In genomic region chr12:87856067-87856466, GRCm38 (mm10) we compare ENCODE assay signal across 23 mouse cellular contexts. TPM values are rescaled to one million over a fixed set of nuclear protein-coding genes. Genes with fewer than 3 reads are reported as not detected.
DNase-seq lines count a peak whose midpoint lies in the region; ATAC-seq and TF ChIP-seq lines count a peak whose summit lies in the region.
"Not testable (repeated sequence)": the region's sequence is repeated elsewhere in the genome, so short reads cannot be mapped to it uniquely, and the experiment has no call there.
"Had no signal": no experiment of that assay in that cellular context is flagged by ENCODE, and none has a peak within 500 bp of the region (broad histone marks: within the 10 kb centered on the region; RNA-seq: fewer than 3 reads in every experiment).

No protein-coding gene starts in this region.

- not testable (repeated sequence) for H3K9ac ChIP-seq in MEL (ENCODE audit: control insufficient read depth, low read depth, low read length, poor library complexity, severe bottlenecking); limb, embryonic 12.5 days (replicated peaks); limb, embryonic 15.5 days; stomach, embryonic 16.5 days (ENCODE audit: low read length)

- TF ChIP-seq CTCF in G1E (IDR thresholded peaks at IDR 0.05; ENCODE audit: low read depth, low read length); MEL (IDR thresholded peaks at IDR 0.05 in 2 of 3, conservative IDR thresholded peaks at IDR 0.05 in 1 of 3; ENCODE audit: control insufficient read depth in 1 of 3, insufficient read depth in 1 of 3, low read depth in 2 of 3, low read length in 3 of 3, poor library complexity in 1 of 3, severe bottlenecking in 1 of 3): not testable (repeated sequence)

- H3K9me3 ChIP-seq in G1E (replicated peaks); MEL (replicated peaks; ENCODE audit: insufficient read depth, low read length); limb, embryonic 12.5 days; limb, embryonic 15.5 days; stomach, embryonic 16.5 days (replicated peaks; ENCODE audit: control insufficient read depth, low read length): not testable (repeated sequence)

- TF ChIP-seq POLR2A in MEL (IDR thresholded peaks at IDR 0.05; ENCODE audit: control insufficient read depth in 1 of 2, insufficient read depth in 1 of 2, low read depth in 1 of 2, low read length in 2 of 2, poor library complexity in 1 of 2), result not testable (repeated sequence)

- TF ChIP-seq RAD21 in MEL (IDR thresholded peaks at IDR 0.05; ENCODE audit: low read depth, low read length), result not testable (repeated sequence)

- H3K4me2 ChIP-seq in limb, embryonic 12.5 days; limb, embryonic 15.5 days; stomach, embryonic 16.5 days (ENCODE audit: low read depth, low read length): not testable (repeated sequence)

- TF ChIP-seq EP300 in MEL (IDR thresholded peaks at IDR 0.05; ENCODE audit: low read depth in 1 of 2, low read length in 2 of 2), result peak; percentile 76 to 86

- H3K36me3 ChIP-seq in G1E (replicated peaks); limb, embryonic 12.5 days; limb, embryonic 15.5 days; stomach, embryonic 16.5 days (ENCODE audit: control insufficient read depth, insufficient read depth, low read length): not testable (repeated sequence)
- peaks cover 0 to 12% of the 10 kb centered on the region in 2 experiments; a peak in 2 of 4 replicates for H3K36me3 ChIP-seq in MEL (ENCODE audit: control insufficient read depth in 1 of 2, insufficient read depth in 2 of 2, low read length in 2 of 2)

- peak; percentile 35; the same call in 1 of the 2 replicates for ATAC-seq in G1E (ENCODE audit: extremely low read depth, insufficient number of reproducible peaks, low FRiP score, poor library complexity, severe bottlenecking)
- 0 out of 2 replicates have a peak, but pooled peaks have one; percentile 36 for ATAC-seq in cerebellum, adult (ENCODE audit: insufficient number of reproducible peaks, low FRiP score, low TSS enrichment)
- 0 out of 2 replicates have a peak, but pooled peaks have one; percentile 28 for ATAC-seq in limb, embryonic 12.5 days (ENCODE audit: insufficient number of reproducible peaks, insufficient read depth, low FRiP score, low TSS enrichment, low read depth)
- peak; percentile 14; the same call in 1 of the 2 replicates for ATAC-seq in limb, embryonic 15.5 days (ENCODE audit: insufficient number of reproducible peaks, low FRiP score, low TSS enrichment, low read depth)
- ATAC-seq in stomach, embryonic 16.5 days (ENCODE audit: insufficient read depth, low FRiP score), result 0 out of 2 replicates have a peak, but pooled peaks have one; percentile 10

- 92% methylated on average over 1 of the region's 1 CpGs for WGBS in limb, embryonic 12.5 days
- WGBS in limb, embryonic 15.5 days, result 76% methylated on average over 1 of the region's 1 CpGs
- WGBS in stomach, embryonic 16.5 days, result 77% methylated on average over 1 of the region's 1 CpGs

- H3K27ac ChIP-seq in MEL (ENCODE audit: control insufficient read depth, low read depth, low read length), result peak overlapping the region; percentile 84
- H3K27ac ChIP-seq in limb, embryonic 12.5 days; limb, embryonic 15.5 days; stomach, embryonic 16.5 days (ENCODE audit: low read length): not testable (repeated sequence)

- DNase-seq in G1E (ENCODE audit: low spot score), result not testable (repeated sequence)
- DNase-seq in MEL (ENCODE audit: low read depth, low spot score) (peak; percentile 83), MEL-GATA-1-ER (ENCODE audit: extremely low read depth, low read depth) (peak; percentile 83)

- H3K4me3 ChIP-seq in G1E (ENCODE audit: low read depth, low read length); MEL (ENCODE audit: control insufficient read depth in 1 of 2, insufficient read depth in 1 of 2, low read depth in 2 of 2, low read length in 2 of 2); limb, embryonic 12.5 days (replicated peaks); limb, embryonic 15.5 days; stomach, embryonic 16.5 days (replicated peaks; ENCODE audit: low read length): not testable (repeated sequence)

- not testable (repeated sequence) for H3K79me2 ChIP-seq in MEL (ENCODE audit: control insufficient read depth, insufficient read depth, low read length, poor library complexity)

- H3K4me1 ChIP-seq in G1E (ENCODE audit: insufficient read depth, low read depth, low read length) (peaks cover 36% of the 10 kb centered on the region), MEL (ENCODE audit: control insufficient read depth in 1 of 2, insufficient read depth in 2 of 2, low read length in 2 of 2) (peaks cover 12 to 13% of the 10 kb centered on the region in 2 experiments)
- H3K4me1 ChIP-seq in limb, embryonic 12.5 days (replicated peaks); limb, embryonic 15.5 days; stomach, embryonic 16.5 days (ENCODE audit: control insufficient read depth, insufficient read depth, low read length): not testable (repeated sequence)

- not testable (repeated sequence) for H3K27me3 ChIP-seq in G1E (ENCODE audit: insufficient read depth, low read length); MEL (ENCODE audit: control insufficient read depth in 1 of 2, insufficient read depth in 2 of 2, low read length in 2 of 2); limb, embryonic 12.5 days; limb, embryonic 15.5 days; stomach, embryonic 16.5 days (ENCODE audit: control insufficient read depth, insufficient read depth, low read length)

TF ChIP-seq in MEL, 35 proteins besides CTCF, POLR2A, EP300 and RAD21:
- TF ChIP-seq TCF12 (IDR thresholded peaks at IDR 0.05; ENCODE audit: low read depth, low read length) (peak; percentile 74), GATA1 (IDR thresholded peaks at IDR 0.05; ENCODE audit: low read depth, low read length) (peak; percentile 71), SIN3A (IDR thresholded peaks at IDR 0.05; ENCODE audit: low read length) (peak; percentile 64), TAL1 (IDR thresholded peaks at IDR 0.05; ENCODE audit: low read length) (peak; percentile 67), CHD2 (IDR thresholded peaks at IDR 0.05; ENCODE audit: low read length) (peak; percentile 46; the same call in 1 of the 2 replicates), ETS1 (IDR thresholded peaks at IDR 0.05; ENCODE audit: low read depth, low read length) (peak; percentile 62), RCOR1 (IDR thresholded peaks at IDR 0.05; ENCODE audit: low read depth, low read length) (peak; percentile 57; the same call in 1 of the 2 replicates), TBP (IDR thresholded peaks at IDR 0.05; ENCODE audit: low read depth, low read length) (0 out of 2 replicates have a peak, but pooled peaks have one; percentile 22), MYB (IDR thresholded peaks at IDR 0.05; ENCODE audit: low read depth, low read length) (peak; percentile 65; the same call in 1 of the 2 replicates)

RNA-seq across cellular contexts. Expression of gene Gm2001, which starts 13.9 kb away (rescaled TPM):
- total RNA-seq in G1E (2014; fragmentation: Nextera tagmentation) (not detected in 2 replicates), G1E (2017) (not detected in 2 replicates), MEL (2012; rRNA removed) (not detected in 2 replicates)
- polyA plus RNA-seq in G1E (2012) (not detected in 2 replicates), MEL (2012; ENCODE audit: insufficient read depth in 1 of 2, insufficient read length in 2 of 2, low read depth in 1 of 2, low replicate concordance in 2 of 2, missing spikeins in 1 of 2) (not detected)
- not detected in 2 replicates for polyA plus RNA-seq in limb, embryonic 12.5 days (2016; fragmentation: Nextera tagmentation; extraction: Ambion mirVana)
- not detected in 2 replicates for polyA plus RNA-seq in limb, embryonic 15.5 days (2015; fragmentation: Nextera tagmentation; extraction: Ambion mirVana)
- polyA plus RNA-seq in stomach, embryonic 16.5 days (2015; fragmentation: Nextera tagmentation; extraction: Ambion mirVana), result not detected in 2 replicates
- total RNA-seq: adrenal gland, adult 18-20 months; adrenal gland, adult 2 months; adrenal gland, adult 8-10 months; adrenal gland, postnatal 10 days; adrenal gland, postnatal 14 days; adrenal gland, postnatal 25 days; adrenal gland, postnatal 36 days; adrenal gland, postnatal 4 days; CH12.LX; ES-E14 had no signal
- polyA plus RNA-seq: activated CD4-positive, CD25-positive, alpha-beta regulatory T cell, adult 4 months; adrenal gland, adult 2 months; brain, embryonic 14.5 days; C2C12; CD4-positive, CD25-positive, alpha-beta regulatory T cell, adult 4 months; cerebellum, adult 2 months; Patski had no signal

RNA-seq across cellular contexts. Expression of gene Gm2016, which starts 17.8 kb away (rescaled TPM):
- total RNA-seq in G1E (2014; fragmentation: Nextera tagmentation) (5.1 and 6.4 TPM in 2 replicates), G1E (2017) (0.27 and 0.35 TPM in 2 replicates), MEL (2012; rRNA removed) (not detected in 2 replicates)
- polyA plus RNA-seq in G1E (2012) (0.20 and 0.28 TPM in 2 replicates), MEL (2012; ENCODE audit: insufficient read depth in 1 of 2, insufficient read length in 2 of 2, low read depth in 1 of 2, low replicate concordance in 2 of 2, missing spikeins in 1 of 2) (under 1 TPM in 1 of 2 experiments, not detected in 1; 0.04 TPM)
- polyA plus RNA-seq in limb, embryonic 12.5 days (2016; fragmentation: Nextera tagmentation; extraction: Ambion mirVana), result not detected in 2 replicates
- polyA plus RNA-seq in limb, embryonic 15.5 days (2015; fragmentation: Nextera tagmentation; extraction: Ambion mirVana), result not detected in 2 replicates
- polyA plus RNA-seq in stomach, embryonic 16.5 days (2015; fragmentation: Nextera tagmentation; extraction: Ambion mirVana), result not detected in 2 replicates
- total RNA-seq: adrenal gland, adult 18-20 months; adrenal gland, adult 2 months; adrenal gland, adult 8-10 months; adrenal gland, postnatal 10 days; adrenal gland, postnatal 14 days; adrenal gland, postnatal 25 days; adrenal gland, postnatal 36 days; adrenal gland, postnatal 4 days; CH12.LX had no signal
- polyA plus RNA-seq: activated CD4-positive, CD25-positive, alpha-beta regulatory T cell, adult 4 months; adrenal gland, adult 2 months; brain, embryonic 14.5 days; CD4-positive, CD25-positive, alpha-beta regulatory T cell, adult 4 months; cerebellum, adult 2 months had no signal

RNA-seq across cellular contexts. Expression of gene Gm2022, which starts 39.1 kb away (rescaled TPM):
- total RNA-seq in G1E (2014; fragmentation: Nextera tagmentation) (2.8 and 3.2 TPM in 2 replicates), G1E (2017) (not detected in 2 replicates), MEL (2012; rRNA removed) (not detected in 2 replicates)
- polyA plus RNA-seq in G1E (2012) (0.65 TPM in 1 of 2 replicates, not detected in the other), MEL (2012; ENCODE audit: insufficient read depth in 1 of 2, insufficient read length in 2 of 2, low read depth in 1 of 2, low replicate concordance in 2 of 2, missing spikeins in 1 of 2) (not detected)
- not detected in 2 replicates for polyA plus RNA-seq in limb, embryonic 12.5 days (2016; fragmentation: Nextera tagmentation; extraction: Ambion mirVana)
- not detected in 2 replicates for polyA plus RNA-seq in limb, embryonic 15.5 days (2015; fragmentation: Nextera tagmentation; extraction: Ambion mirVana)
- polyA plus RNA-seq in stomach, embryonic 16.5 days (2015; fragmentation: Nextera tagmentation; extraction: Ambion mirVana), result not detected in 2 replicates
- total RNA-seq: adrenal gland, adult 18-20 months; adrenal gland, adult 2 months; adrenal gland, adult 8-10 months; adrenal gland, postnatal 10 days; adrenal gland, postnatal 14 days; adrenal gland, postnatal 25 days; adrenal gland, postnatal 36 days; adrenal gland, postnatal 4 days; CH12.LX had no signal
- polyA plus RNA-seq: activated CD4-positive, CD25-positive, alpha-beta regulatory T cell, adult 4 months; adrenal gland, adult 2 months; brain, embryonic 14.5 days; C2C12; CD4-positive, CD25-positive, alpha-beta regulatory T cell, adult 4 months; cerebellum, adult 2 months had no signal

RNA-seq across cellular contexts. Expression of gene BB287469, which starts 39.7 kb away (rescaled TPM):
- total RNA-seq in G1E (2014; fragmentation: Nextera tagmentation) (not detected in 2 replicates), G1E (2017) (not detected in 2 replicates), MEL (2012; rRNA removed) (not detected in 2 replicates)
- polyA plus RNA-seq in G1E (2012) (not detected in 2 replicates), MEL (2012; ENCODE audit: insufficient read depth in 1 of 2, insufficient read length in 2 of 2, low read depth in 1 of 2, low replicate concordance in 2 of 2, missing spikeins in 1 of 2) (not detected)
- polyA plus RNA-seq in limb, embryonic 12.5 days (2016; fragmentation: Nextera tagmentation; extraction: Ambion mirVana), result not detected in 2 replicates
- polyA plus RNA-seq in limb, embryonic 15.5 days (2015; fragmentation: Nextera tagmentation; extraction: Ambion mirVana), result not detected in 2 replicates
- not detected in 2 replicates for polyA plus RNA-seq in stomach, embryonic 16.5 days (2015; fragmentation: Nextera tagmentation; extraction: Ambion mirVana)
- total RNA-seq: adrenal gland, adult 18-20 months; adrenal gland, adult 2 months; adrenal gland, adult 8-10 months; adrenal gland, postnatal 10 days; adrenal gland, postnatal 14 days; adrenal gland, postnatal 25 days; adrenal gland, postnatal 36 days; adrenal gland, postnatal 4 days; CH12.LX had no signal
- polyA plus RNA-seq: activated CD4-positive, CD25-positive, alpha-beta regulatory T cell, adult 4 months; adrenal gland, adult 2 months; brain, embryonic 14.5 days; C2C12; CD4-positive, CD25-positive, alpha-beta regulatory T cell, adult 4 months; cerebellum, adult 2 months; Patski had no signal
